Mouse (Mus musculus): ENCODE results near the gene Arih1. TPM values are rescaled to one million over a fixed set of nuclear protein-coding genes. Genes with fewer than 3 reads are reported as not detected.
"Not testable (repeated sequence)": the region's sequence is repeated elsewhere in the genome, so short reads cannot be mapped to it uniquely, and the experiment has no call there.

Gene Arih1
- polyA plus RNA-seq, 1 experiment from 2014 or later = 19.0 TPM

GRCm38 (mm10) chr9:59457671-59458070 is 28.7 kb downstream of the Arih1 start:
- no peaks in the 10 kb centered on the region for H3K27me3 ChIP-seq
- no peak overlapping the region for H3K4me2 ChIP-seq (replicated peaks)
- H3K4me3 ChIP-seq = no peak overlapping the region
- no peak for ATAC-seq (ENCODE audit: low FRiP score, low read depth)
- 87% methylated on average over 1 of the region's 1 CpGs for WGBS
- peaks cover 15% of the 10 kb centered on the region for H3K36me3 ChIP-seq
- no peaks in the 10 kb centered on the region for H3K9me3 ChIP-seq
- H3K27ac ChIP-seq = no peak overlapping the region
- no peak overlapping the region for H3K9ac ChIP-seq
- H3K4me1 ChIP-seq = 0 out of 2 replicates have a peak, but pooled peaks cover 7% of the 10 kb centered on the region

DNA sequence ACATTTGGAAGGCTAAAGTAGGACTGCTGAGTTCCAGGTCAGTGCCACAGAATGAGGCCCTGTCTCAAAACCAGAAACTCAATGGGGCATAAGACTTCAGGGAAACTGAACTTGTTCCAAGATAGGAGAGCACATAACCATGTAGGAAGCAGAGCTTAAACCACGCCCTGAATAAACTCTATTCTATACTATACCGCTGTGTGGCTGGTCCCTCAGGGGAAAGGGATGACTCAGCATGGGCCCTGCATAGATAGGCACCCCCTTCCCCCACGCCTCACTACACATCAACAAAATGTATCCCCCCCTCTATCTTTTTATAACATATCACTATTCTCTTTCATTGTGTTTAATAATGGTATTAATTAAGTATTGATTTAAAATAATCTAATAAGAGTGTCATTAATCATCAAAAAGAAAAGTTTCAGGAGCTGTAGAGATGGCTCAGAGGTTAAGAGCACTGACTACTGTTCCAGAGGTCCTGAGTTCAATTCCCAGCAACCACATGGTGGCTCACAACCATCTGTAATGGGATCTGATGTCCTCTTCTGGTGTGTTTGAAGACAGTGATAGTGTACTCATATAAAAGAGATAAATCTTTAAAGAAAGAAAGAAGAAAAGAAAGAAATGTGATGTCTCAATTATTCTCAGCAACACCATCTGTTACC is 30.9 kb downstream of the Arih1 start:
- no peak overlapping the region for H3K9ac ChIP-seq
- H3K4me1 ChIP-seq = 0 out of 2 replicates have a peak, but pooled peaks cover 7% of the 10 kb centered on the region
- no peaks in the 10 kb centered on the region for H3K9me3 ChIP-seq
- peaks cover 20% of the 10 kb centered on the region for H3K36me3 ChIP-seq
- no peak for ATAC-seq (ENCODE audit: low FRiP score, low read depth)
- H3K4me2 ChIP-seq (replicated peaks) = no peak overlapping the region
- H3K27me3 ChIP-seq = no peaks in the 10 kb centered on the region
- H3K27ac ChIP-seq = no peak overlapping the region
- WGBS = 95% methylated on average over 3 of the region's 3 CpGs
- H3K4me3 ChIP-seq = no peak overlapping the region

DNA sequence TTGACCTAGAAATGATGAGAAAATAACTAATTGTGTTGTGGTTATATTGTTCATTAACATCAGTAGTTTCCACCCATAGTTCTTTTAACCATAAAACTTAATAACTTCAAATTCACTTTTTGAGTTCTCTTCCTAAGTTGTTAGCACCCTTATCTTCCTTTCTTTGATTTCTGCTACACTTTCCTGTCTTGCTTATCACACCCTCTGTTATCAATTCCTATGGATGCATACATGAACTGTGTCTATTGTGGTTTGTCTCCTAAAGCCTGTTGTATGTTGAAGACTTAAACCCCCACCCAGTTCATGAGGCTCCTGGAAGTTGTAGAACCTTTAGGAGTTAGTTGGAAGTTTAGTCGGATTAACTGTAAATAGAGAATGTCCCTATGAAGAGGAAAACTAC is 52.7 kb downstream of the Arih1 start:
- peaks cover 31% of the 10 kb centered on the region for H3K36me3 ChIP-seq
- 89% methylated on average over 1 of the region's 1 CpGs for WGBS
- no peaks in the 10 kb centered on the region for H3K9me3 ChIP-seq
- no peak overlapping the region for H3K4me2 ChIP-seq (replicated peaks)
- H3K4me3 ChIP-seq = no peak overlapping the region
- no peak for ATAC-seq (ENCODE audit: low FRiP score, low read depth)
- no peak overlapping the region for H3K9ac ChIP-seq
- H3K4me1 ChIP-seq = no peaks in the 10 kb centered on the region
- H3K27me3 ChIP-seq = no peaks in the 10 kb centered on the region
- H3K27ac ChIP-seq = no peak overlapping the region

- WGBS = 92% methylated on average over 2 of the region's 2 CpGs
Measured at GRCm38 (mm10) chr9:59431626-59432025, 54.8 kb downstream of the Arih1 start.

DNA sequence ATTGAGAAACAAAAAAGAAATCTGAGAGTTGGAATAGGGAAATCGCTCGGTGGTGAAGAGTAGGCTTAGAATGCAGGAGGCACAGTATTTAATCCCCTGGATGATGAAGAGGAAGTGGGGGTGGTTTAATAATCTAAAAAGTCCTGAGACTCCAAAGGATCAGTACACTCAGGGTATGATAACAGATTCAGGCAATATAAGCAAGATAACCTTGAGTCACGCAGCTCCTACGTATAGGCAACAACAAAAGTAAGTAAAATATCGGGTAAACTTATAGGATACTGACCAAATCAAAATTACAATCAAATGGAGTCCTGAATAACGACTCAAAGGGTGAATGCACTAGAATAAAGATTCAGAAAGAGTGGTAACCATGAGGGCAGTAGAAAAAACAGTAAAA is 65.9 kb downstream of the Arih1 start:
- H3K36me3 ChIP-seq = peaks cover 10% of the 10 kb centered on the region; the same call in 1 of the 2 replicates
- no peaks in the 10 kb centered on the region for H3K27me3 ChIP-seq
- no peak for ATAC-seq (ENCODE audit: low FRiP score, low read depth)
- H3K4me3 ChIP-seq = no peak overlapping the region
- WGBS = 92% methylated on average over 6 of the region's 6 CpGs
- H3K27ac ChIP-seq = no peak overlapping the region
- no peak overlapping the region for H3K9ac ChIP-seq
- H3K4me2 ChIP-seq (replicated peaks) = no peak overlapping the region
- no peaks in the 10 kb centered on the region for H3K9me3 ChIP-seq
- H3K4me1 ChIP-seq = no peaks in the 10 kb centered on the region

More at GRCm38 (mm10) chr9:59431626-59432025, 54.8 kb downstream of the Arih1 start:
- no peak overlapping the region for H3K27ac ChIP-seq
- H3K4me3 ChIP-seq = no peak overlapping the region
- H3K27me3 ChIP-seq = no peaks in the 10 kb centered on the region
- no peak overlapping the region for H3K4me2 ChIP-seq (replicated peaks)
- H3K9ac ChIP-seq = no peak overlapping the region
- H3K36me3 ChIP-seq = peaks cover 40% of the 10 kb centered on the region
- no peaks in the 10 kb centered on the region for H3K4me1 ChIP-seq
- no peaks in the 10 kb centered on the region for H3K9me3 ChIP-seq
- no peak for ATAC-seq (ENCODE audit: low FRiP score, low read depth)

GRCm38 (mm10) chr9:59407271-59407670 is 79.1 kb downstream of the Arih1 start:
- WGBS = 97% methylated on average over 1 of the region's 1 CpGs
- Histone ChIP-seq H3K4me2 (replicated peaks) (no peak overlapping the region), H3K27me3 (no peaks in the 10 kb centered on the region), H3K36me3 (peaks cover 59% of the 10 kb centered on the region), H3K4me1 (peaks cover 4% of the 10 kb centered on the region; the same call in 1 of the 2 replicates), H3K9ac (no peak overlapping the region), H3K9me3 (no peaks in the 10 kb centered on the region), H3K27ac (no peak overlapping the region), H3K4me3 (no peak overlapping the region)
- ATAC-seq (ENCODE audit: low FRiP score, low read depth) = no peak

DNA sequence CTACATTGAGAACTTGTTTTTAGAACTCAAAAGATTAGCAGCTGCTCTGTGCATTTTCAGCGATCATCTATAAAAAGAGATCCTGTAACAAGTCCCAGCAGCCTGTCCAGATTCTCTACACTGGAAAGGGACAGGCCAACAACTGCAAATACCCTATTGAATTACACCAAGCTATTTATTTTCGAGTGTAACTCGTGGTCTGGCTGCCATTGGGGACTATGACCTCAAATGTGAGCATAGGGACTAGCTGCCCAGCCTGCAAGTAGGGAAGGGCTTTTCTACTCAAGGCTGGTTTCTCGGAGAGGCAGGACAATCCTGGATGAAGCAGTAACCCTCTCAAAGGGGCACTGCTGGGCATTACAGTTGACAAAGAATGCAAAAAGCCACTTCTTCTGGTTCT is 97.3 kb downstream of the Arih1 start:
- Histone ChIP-seq H3K4me3 (no peak overlapping the region), H3K27ac (no peak overlapping the region), H3K9ac (no peak overlapping the region), H3K9me3 (no peaks in the 10 kb centered on the region), H3K4me1 (no peaks in the 10 kb centered on the region), H3K4me2 (replicated peaks) (no peak overlapping the region), H3K27me3 (no peaks in the 10 kb centered on the region), H3K36me3 (peaks cover 35% of the 10 kb centered on the region)
- 76% methylated on average over 4 of the region's 4 CpGs for WGBS
- no peak for ATAC-seq (ENCODE audit: low FRiP score, low read depth)

GRCm38 (mm10) chr9:59388311-59388710 is 98.1 kb downstream of the Arih1 start:
- Histone ChIP-seq H3K27ac (no peak overlapping the region), H3K4me1 (no peaks in the 10 kb centered on the region), H3K4me3 (no peak overlapping the region), H3K27me3 (no peaks in the 10 kb centered on the region), H3K9me3 (no peaks in the 10 kb centered on the region), H3K4me2 (replicated peaks) (no peak overlapping the region), H3K9ac (no peak overlapping the region), H3K36me3 (peaks cover 28% of the 10 kb centered on the region)
- ATAC-seq (ENCODE audit: low FRiP score, low read depth) = no peak
- 91% methylated on average over 1 of the region's 1 CpGs for WGBS

GRCm38 (mm10) chr9:59387461-59387860 is 99.0 kb downstream of the Arih1 start:
- Histone ChIP-seq H3K27ac (no peak overlapping the region), H3K4me3 (no peak overlapping the region), H3K36me3 (peaks cover 20% of the 10 kb centered on the region), H3K4me2 (replicated peaks) (no peak overlapping the region), H3K27me3 (no peaks in the 10 kb centered on the region), H3K4me1 (no peaks in the 10 kb centered on the region), H3K9ac (no peak overlapping the region), H3K9me3 (no peaks in the 10 kb centered on the region)
- 62% methylated on average over 3 of the region's 3 CpGs for WGBS
- ATAC-seq (ENCODE audit: low FRiP score, low read depth) = no peak

GRCm38 (mm10) chr9:59375626-59376025 is 110.8 kb downstream of the Arih1 start:
- no peaks in the 10 kb centered on the region for H3K36me3 ChIP-seq
- 91% methylated on average over 15 of the region's 15 CpGs for WGBS
- ATAC-seq (ENCODE audit: low FRiP score, low read depth) = no peak
- no peak overlapping the region for H3K4me2 ChIP-seq (replicated peaks)
- H3K9ac ChIP-seq = no peak overlapping the region
- no peak overlapping the region for H3K27ac ChIP-seq
- H3K4me1 ChIP-seq = no peaks in the 10 kb centered on the region
- no peak overlapping the region for H3K4me3 ChIP-seq
- no peaks in the 10 kb centered on the region for H3K27me3 ChIP-seq
- H3K9me3 ChIP-seq = peaks cover 7% of the 10 kb centered on the region

- no peaks in the 10 kb centered on the region for H3K27me3 ChIP-seq
- H3K27ac ChIP-seq = no peak overlapping the region
- no peak overlapping the region for H3K4me2 ChIP-seq (replicated peaks)
- H3K9me3 ChIP-seq = peaks cover 12% of the 10 kb centered on the region
- no peaks in the 10 kb centered on the region for H3K4me1 ChIP-seq
- no peak overlapping the region for H3K4me3 ChIP-seq
- ATAC-seq (ENCODE audit: low FRiP score, low read depth) = no peak
- H3K36me3 ChIP-seq = no peaks in the 10 kb centered on the region
- WGBS = 90% methylated on average over 9 of the region's 9 CpGs
- no peak overlapping the region for H3K9ac ChIP-seq
Measured at GRCm38 (mm10) chr9:59369646-59370045, 116.8 kb downstream of the Arih1 start.

DNA sequence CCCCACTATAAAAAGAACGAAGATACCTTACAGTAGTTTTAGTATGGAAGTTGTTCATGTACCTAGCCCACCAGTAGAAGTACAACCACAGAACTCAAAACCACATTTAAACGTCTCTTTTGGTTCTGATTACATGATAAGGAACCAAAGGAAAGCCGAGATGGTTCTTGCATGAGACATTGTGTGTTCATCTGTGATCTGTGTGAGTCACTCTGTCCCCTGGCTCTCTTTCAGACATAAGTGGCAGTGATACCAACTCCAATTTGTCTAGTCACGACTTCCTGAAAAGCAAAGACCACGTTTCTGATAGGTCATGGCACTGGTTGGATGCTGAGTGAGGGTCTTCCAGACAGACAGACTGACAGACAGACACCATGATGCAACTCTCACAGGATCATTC is 117.2 kb downstream of the Arih1 start:
- ATAC-seq (ENCODE audit: low FRiP score, low read depth) = no peak
- WGBS = 83% methylated on average over 5 of the region's 5 CpGs
- H3K27ac ChIP-seq = no peak overlapping the region
- no peaks in the 10 kb centered on the region for H3K27me3 ChIP-seq
- H3K9me3 ChIP-seq = peaks cover 12% of the 10 kb centered on the region
- H3K4me3 ChIP-seq = no peak overlapping the region
- no peak overlapping the region for H3K4me2 ChIP-seq (replicated peaks)
- H3K9ac ChIP-seq = no peak overlapping the region
- no peaks in the 10 kb centered on the region for H3K4me1 ChIP-seq
- no peaks in the 10 kb centered on the region for H3K36me3 ChIP-seq

GRCm38 (mm10) chr9:59360487-59360886 is 125.9 kb downstream of the Arih1 start:
- not testable (repeated sequence) for H3K4me3 ChIP-seq; H3K9me3 ChIP-seq; H3K4me1 ChIP-seq; ATAC-seq (ENCODE audit: low FRiP score, low read depth); H3K4me2 ChIP-seq (replicated peaks); H3K27me3 ChIP-seq; H3K36me3 ChIP-seq; H3K9ac ChIP-seq; H3K27ac ChIP-seq
- 93% methylated on average over 3 of the region's 3 CpGs for WGBS

Measured in limb, embryonic 13.5 days (tissue).